Mouse (Mus musculus) A20 (cell line): ENCODE measurements around the gene Gsk3b.
A peak's percentile ranks its signal among the peaks of the same experiment; 100 is the strongest.
"Not testable (repeated sequence)": the region's sequence is repeated elsewhere in the genome, so short reads cannot be mapped to it uniquely, and the experiment has no call there.

Experiments used
- DNase-seq: peaks from one replicate; pipeline ENCODE4 v3.0.0-alpha.2; 2011; ENCODE audit warnings: low read depth, low spot score

The Gsk3b gene

DNA sequence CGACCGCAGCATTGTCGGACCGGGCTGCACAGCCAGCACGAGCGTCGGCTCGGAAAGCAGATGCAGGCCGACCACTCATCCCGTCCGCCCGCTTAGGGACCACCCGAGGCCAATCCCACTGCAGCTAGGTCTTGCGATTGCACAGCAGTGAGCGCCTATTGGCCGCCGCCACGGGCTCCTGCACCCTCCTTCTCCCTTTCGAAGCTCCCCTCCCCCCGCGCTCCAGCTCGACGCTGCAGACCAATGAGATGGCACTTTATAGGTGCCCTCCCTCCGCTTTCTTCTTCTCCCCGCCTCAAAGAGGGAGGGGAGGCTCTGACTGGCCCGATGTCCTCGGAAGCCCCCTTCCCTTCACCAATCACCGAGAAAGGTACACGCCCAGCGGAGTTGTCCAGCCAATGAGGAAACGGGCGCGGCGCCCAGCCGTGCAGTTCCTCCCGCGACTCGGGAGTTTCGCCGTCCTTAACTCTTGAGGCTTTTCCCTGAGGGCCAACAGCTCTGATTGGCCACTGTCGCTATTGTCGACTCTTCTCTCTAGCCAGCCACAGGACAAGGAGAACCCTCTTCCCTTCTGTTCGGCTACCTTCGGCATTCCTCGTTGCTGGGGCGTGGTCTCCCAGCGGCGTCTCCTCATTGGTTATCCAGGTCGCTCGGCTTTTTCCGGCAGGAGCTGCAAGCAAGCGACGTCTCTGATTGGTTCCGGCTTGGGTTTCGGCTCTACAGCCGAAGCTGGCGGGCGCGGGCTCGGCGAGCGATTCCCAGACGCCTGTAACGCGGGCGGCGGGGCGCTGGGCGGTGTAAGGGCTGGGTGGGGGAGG, at the start of gene Gsk3b:
Gsk3b (plus strand) TSS at position 373 of the 818 bp plus-strand sequence.
- DNase-seq, result peak; percentile 100

DNA sequence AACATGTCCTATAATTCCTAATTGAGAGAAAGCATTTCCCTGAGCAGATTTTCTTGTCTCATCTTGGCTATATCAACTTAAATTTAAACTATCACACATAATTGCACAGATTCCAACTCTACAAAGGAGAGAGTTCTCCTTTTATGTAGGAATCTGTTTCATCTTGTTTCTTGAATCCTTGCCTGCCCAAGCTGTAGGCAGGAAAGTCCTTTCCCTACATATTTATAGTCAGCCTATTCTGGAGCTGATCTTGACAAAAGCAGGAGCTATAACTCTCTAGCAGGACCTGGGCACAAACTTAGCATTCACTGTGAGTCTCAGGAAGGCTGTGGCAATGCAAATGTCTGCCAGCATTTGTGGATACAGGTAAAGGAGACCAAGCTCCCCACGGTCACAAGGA, 46.6 kb upstream of the Gsk3b start:
- DNase-seq, result no peak

DNA sequence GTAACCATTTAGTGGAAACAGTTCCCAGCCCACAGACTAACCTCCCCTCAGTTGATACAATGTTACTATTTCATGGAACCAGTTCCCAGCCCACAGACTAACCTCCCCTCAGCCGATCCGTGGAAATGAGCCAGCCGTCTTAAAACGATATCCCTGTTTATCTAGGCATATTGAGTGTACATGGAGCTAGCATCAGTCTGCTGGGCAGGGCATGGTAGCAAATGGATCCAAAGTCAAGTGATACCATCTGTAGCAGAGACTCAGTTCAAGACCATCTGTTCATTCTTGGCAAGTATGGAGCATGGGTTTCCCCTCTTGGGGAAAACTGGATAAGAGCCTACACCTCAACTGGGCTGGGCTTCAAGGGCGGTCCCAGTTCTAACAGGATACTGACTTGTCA, 44.2 kb upstream of the Gsk3b start:
- DNase-seq, result no peak

DNA sequence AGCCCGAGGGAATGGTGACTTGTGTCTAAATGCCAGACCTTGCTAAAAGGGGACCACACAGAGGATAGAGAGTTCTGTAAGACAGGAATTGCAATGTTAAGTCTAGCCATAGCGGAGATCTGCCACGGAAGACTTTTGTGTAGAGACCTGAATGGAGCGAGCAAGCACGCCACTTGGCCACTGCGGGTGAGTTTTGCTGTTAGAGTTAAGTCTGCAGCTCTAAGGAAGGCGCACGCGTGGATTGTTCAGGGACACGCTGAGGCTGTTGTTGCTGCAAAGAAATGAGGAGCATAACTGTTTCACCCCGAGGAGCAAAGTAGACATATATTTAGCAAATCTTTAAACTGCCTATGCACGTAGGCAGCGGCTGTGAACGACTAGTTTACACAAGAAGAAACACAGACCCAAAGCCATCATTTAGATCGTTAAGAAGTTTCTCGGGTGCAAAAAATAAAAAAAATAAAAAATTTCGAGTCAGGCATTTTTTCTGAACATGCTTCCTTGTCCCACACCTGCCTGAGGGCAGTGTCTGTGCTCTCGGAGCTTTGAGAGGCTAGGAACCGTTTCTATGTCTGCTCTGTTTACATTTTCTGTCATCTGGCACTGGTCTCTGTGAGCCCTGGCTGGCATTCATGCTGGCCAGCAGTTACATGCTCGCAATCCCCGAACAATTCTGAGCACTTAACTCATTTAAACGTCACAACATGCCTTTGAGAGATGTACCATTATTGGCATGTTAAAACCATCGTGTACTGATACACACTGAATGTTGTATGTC, 40.8 kb upstream of the Gsk3b start:
- DNase-seq, result no peak

DNA sequence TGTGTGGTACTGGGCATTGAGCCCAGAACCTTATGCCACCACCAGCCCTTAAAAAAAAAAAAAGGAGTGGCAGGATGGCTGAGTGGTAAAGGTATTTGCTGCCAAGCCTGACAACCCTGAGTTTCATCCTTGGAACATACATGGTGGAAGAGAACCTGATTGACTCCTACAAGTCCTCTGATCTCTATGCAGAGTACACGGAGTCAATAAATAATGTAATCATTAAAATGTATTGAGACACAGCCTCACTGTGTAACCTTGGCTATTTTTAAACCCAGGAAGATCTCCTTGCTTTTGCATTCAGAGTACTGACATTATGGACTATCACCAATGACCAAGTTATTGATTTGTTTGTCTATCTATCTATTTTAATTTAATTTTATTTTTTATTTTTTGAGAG, 30.9 kb upstream of the Gsk3b start:
- no peak for DNase-seq

DNA sequence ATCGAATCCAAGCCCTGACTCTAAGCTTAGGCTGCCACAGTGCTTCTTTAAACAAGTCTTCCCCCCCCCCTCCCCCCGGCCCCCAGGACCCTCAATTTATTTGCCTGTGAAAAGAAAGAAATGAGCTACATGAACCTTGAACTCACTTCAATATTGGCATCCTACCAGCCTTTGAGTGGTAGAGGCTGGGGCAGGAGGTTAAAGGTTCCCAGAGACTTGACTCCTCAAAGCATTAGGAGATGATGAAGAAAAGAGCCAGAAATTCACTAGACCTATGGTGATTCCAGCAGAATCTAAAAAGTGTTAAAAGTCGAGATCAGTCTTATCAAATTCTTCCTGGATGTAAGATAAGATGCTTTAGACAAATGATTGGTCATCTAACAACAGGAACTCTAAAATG, 30.0 kb upstream of the Gsk3b start:
- DNase-seq, result no peak

DNA sequence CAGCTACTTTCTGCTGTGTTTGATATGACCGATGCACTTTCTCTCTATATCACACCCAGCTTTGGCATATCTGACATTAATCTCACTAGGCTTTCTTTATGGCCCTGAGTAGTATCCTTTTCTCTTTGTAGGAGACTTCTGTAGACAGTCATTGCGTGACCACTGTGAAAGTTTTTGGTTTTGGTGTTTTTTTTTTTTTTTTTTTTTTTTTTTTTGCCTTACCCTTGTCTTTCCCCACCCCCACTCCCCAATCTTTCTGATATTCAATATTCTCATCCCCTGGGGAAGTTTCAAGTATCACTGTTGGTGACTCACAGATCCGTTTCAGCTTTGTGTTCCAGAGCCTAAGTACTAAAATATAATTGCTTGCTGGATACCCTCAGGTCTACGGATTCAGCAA, 29.2 kb upstream of the Gsk3b start:
- no peak for DNase-seq

DNA sequence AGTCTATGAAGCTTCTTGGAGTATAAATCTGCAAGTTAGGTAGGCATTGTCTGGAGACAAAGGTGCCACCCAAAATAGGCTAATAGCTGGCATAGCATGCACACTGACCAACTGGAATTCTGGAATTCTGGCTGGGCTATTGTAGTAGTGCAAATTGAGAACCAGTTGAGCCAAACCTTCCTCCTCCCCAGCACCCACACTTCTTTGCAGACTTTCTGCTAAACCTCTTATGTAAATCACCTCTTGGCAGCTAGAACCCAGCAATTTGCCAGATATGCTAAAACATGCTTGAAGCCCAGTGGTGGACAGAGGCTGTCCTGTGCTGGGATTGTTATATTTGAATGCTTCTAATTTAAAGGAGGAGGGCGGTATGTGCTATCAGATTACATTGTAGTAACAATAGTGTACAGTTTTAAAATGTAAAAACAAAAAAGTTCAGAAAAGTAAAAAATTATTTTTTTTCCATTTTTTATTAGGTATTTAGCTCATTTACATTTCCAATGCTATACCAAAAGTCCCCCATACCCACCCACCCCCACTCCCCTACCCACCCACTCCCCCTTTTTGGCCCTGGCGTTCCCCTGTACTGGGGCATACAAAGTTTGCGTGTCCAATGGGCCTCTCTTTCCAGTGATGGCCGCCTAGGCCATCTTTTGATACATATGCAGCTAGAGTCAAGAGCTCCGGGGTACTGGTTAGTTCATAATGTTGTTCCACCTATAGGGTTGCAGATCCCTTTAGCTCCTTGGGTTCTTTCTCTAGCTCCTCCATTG, 14.8 kb upstream of the Gsk3b start:
- DNase-seq, result not testable (repeated sequence)

DNA sequence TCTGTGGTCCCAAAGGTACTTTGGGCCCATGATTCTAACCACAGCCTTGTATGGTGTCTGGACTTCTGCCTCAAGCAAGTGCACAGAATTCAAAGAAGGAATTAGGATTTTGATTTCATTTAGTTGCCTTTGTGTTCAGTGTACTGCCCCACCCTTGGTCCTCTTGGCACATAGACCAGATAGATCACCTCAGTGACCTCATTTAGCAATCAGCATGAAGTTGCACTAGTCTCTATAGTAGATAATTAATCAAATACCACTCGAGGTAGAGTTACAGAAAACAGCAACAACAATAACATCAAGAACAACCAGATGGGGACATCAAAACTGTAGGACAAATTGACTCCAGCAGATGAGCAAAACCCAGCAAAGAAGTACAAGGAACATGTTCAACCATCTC, 8.6 kb upstream of the Gsk3b start:
- DNase-seq, result no peak

DNA sequence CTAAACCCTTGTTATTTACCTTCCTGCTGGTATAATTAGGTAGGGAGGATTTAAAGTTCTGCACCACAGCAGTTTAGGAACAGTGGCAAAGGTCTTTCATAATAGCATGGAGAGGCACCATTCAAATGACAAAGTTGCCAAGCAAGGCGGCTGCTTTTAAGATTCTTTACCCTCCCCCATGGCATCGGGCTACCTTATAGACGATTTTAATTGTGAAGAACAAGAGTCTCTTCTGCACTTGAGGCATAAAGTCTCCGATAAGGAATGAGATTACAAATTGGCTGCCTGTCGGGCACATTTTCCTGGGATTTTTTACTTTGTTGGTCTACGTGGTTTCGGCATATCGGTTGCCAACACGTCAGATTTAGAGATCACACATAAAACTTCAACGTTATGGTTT, 1.6 kb upstream of the Gsk3b start:
- no peak for DNase-seq

DNA sequence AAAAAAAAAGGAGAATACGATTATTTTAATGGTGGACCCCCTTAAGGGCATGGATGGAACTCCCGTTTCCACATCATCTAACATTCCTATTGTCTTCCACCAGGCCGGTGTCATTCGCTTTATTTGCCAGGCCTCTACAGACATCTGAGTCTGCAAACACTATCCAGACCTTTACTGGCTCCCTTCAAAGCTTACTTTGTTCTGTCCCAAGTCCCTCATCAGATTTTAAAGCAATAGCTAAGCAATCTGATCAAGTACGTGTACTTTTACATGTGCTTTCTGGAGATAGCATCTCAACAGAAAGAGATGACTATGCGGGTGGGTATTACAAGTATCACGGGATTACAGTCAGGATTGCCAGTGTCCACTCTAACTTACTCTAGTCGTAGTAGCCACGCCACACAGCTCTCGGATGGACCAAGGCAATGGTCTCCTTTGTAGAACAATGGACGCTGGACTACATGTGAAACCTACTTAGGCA, 1.1 kb upstream of the Gsk3b start:
- no peak for DNase-seq

DNA sequence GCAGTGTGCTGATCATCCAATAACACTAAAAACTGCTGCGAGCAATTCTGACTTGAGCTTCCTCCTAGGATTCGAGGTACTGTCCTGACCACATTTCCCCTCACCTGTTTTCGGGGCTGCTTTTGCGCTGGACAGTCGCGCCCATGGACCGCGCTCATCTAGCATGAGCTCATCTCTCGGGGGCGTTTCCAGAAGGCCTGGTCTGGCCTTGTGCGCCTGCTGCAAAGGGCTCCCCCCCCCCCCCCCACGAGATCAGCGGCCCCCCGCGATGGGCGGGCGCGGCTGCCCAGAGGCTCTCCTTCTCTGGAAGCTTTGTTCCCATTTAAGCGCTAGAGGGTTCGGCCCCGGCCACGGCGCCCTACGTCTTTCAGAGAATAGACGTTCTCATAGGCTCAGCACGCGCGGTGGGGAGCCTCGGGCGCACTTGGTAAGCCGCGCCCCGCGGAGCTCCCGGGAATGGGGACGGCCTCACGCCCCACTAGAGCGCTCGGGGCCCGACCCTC, 624 bp upstream of the Gsk3b start:
- DNase-seq, result no peak

DNA sequence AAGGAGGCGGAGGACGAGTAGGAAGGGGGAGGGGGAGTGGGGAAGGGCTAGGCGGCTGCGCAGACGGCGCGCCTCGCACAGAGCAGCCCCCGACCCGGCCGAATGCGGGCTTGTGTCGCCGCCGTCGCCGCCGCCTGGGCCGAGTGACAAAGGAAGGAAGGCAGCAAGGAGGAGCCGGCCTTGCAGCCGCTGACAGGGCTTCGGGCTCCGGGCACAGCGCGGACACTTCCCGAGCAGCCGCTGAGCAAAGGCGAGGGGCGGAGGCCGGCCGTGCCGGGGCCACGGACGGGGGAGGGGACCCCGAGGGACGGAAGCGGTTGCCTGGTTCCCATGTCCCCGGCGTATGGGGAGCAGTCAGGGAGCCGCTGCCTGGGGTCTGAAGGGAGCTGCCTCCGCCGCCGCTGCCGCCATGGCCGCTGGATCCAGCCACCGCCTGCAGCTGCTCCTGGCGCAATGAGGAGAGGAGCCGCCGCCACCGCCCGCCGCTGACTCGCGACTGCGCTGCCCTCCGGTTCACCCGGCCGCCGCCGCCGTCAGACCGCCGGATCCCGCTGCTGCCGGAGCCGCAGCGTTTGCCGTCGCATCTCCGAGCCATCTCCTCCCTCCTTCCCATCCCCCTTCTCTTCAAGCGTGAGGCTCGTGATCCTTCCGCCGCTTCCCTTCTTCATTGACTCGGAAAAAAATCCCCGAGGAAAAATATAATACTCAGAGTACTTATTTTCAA, 808 bp downstream of the Gsk3b start:
- no peak for DNase-seq

DNA sequence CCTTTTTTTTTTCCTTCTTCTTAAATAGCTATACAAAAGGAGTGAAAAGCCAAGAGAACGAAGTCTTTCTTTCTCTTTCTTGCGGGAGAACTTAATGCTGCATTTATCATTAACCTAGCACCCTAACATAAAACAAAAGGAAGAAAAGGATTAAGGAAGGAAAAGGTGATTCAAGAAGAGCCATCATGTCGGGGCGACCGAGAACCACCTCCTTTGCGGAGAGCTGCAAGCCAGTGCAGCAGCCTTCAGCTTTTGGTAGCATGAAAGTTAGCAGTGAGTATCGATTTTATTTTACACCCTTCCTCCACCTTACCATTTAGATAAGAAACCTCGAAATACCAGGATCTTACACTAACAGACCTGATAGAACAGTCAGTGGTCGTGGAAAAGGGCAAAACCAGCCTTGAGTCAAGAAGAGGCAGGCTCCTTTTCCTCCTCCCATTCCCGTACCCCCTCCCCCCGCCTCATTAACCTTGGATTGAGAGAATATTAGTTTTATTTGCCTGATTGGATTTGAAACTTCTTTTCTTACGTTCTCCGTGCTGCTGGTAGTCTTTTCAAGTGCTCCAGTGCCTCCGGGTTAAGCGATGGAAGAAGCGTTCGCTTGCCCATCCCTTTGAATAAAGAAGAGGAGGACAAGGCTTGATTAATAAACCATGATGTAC, 1.7 kb downstream of the Gsk3b start:
- DNase-seq, result peak; percentile 60

DNA sequence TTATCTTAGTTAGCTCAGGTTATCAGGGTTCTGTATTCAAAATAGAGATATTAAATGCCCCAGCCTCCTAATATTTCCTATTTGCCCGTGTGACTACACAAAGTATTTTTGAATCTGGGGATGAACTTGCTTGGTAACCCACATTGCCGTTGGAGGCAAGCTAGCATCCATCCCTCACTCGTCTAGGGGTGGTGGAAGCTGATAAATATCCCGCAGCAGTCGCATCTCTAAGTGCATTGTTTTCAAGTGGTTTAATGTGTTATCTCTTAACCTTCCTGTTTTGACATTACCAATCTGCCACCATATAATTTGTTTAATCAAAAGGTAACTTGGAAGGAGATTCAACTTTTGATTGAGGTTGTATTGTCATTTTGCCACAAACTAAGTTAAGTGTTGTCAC, 2.2 kb downstream of the Gsk3b start:
- DNase-seq, result peak; percentile 49

DNA sequence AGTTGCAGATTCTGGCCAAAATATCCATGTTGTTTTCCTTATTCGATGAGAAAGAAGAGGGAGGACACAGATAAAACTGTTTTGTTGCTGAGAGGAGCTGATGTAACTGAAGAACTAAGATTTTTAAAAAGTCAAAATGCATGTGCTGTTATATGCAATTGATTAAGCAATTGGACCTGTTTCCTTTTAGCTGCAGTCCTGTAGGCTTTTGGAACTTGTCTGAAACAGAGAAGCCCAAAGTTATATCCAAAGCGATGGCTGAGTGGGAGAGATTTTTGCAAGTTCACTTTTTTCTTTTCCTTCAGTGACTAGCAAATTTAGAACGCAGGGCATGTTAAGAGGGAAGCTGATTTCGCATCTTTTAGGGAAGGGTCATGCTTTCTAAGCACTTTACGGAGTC, 2.9 kb downstream of the Gsk3b start:
- DNase-seq, result peak; percentile 32

DNA sequence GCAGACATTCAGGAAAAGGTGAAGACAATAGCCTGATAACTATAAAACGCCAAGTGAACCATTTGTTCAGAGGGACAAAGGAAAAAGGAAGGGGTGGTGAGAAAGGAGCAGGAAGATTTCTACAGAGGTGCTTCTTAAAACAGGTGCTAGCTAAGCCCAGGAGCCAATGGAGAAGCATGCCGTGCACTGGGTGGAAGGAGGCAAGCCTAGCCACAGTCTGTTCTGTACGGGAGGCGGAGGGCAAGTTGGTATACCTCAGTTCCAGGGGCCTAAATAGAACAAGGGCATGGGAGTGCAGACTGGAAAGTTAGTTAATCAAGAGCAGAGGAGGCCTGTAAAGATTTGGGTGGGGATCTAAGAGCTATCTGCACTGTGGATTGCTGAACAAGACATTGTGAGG, 3.8 kb downstream of the Gsk3b start:
- DNase-seq, result peak; percentile 55

DNA sequence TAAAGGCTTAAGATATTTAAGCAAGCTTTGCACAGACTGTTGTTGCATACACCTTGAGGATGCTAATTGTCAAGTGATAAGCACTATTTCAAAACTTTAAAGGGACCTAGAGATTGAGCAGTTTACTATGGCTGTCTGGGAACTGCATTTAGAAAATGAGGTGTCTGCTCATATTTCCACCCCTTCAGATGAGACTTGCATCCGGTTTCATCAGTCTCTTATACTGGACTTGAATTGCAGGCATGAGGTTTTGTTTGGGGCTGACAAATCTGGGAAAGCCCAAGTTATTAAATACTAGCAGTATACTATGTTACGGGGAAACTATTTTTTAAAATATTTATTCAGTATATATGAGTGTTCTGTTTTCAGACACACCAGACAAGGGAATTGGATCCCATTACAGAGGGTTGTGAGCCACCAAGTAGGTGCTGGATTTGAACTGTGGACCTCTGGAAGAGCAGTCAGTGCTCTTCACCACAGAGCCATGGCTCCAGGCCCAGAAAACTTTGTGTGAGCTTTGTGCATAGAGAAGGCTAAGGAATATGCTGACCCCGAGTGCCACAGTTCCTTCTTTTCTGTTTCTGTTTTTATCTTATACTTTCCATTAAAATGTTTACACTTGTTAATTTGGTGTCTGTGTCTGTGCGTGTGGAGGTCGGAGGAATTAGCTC, 6.5 kb downstream of the Gsk3b start:
- DNase-seq, result no peak

DNA sequence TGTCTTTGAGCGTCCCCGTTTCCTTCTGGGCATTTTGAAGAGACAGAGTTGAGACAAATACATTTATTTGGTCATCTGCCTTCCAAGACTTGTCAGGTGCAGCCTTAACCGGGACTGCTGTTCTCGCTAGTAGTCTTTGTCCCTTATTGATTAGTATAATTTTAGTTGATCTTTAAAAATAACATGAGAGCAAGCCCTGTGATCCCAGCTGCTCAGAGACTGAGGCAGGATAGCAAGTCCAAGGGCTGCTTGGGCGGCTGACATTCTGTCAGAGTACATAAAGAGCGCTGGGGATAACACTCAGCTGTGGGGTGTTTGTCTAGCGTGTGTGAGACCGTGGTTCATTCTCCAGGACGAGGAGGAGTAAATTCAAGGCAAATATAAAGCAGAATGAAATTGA, 8.7 kb downstream of the Gsk3b start:
- DNase-seq, result no peak

DNA sequence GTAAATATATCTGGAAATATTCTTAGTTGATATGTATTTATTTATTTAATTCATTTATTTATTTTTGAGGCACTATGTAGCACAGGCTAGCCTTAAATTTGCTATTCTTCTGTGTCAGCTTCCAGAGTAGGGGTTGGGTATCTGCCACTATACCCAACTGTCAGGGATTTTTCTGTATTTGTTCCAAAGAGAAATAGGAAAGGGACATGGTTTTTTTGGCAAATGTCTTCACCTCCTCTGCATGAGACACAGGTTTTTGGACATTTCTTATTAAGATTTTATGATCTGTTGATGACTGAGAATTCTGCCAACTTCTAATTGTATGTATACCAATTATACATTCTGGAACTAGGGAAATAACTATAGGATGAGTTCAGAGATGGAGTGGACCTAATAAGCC, 10.5 kb downstream of the Gsk3b start:
- no peak for DNase-seq
